Mouse (Mus musculus) hindbrain, embryonic 16.5 days (tissue): ENCODE measurements at regions not wholly inside any gene's neighbourhood (a gene's known extent, or its start where the extent isn't known, plus 50 kb on each side); places are given as distances from the start of the nearest gene placed in this dataset.

ENCODE experiments used
- ATAC-seq: fragments of 200-750 bp; cut with Nextera tagmentation; 2 replicates; pipeline ENCODE4 v1.8.0; 2017; ENCODE audit warnings: moderate TSS enrichment, moderate library complexity
- H3K27ac ChIP-seq: fragments of 300-500 bp; sonication (generic); 2 replicates; pipeline ENCODE4 v1.5.1; 2014; ENCODE audit warnings: low read depth, mild to moderate bottlenecking, control low read depth, low read length, moderate library complexity
- H3K27me3 ChIP-seq: fragments of 300-500 bp; sonication (generic); replicated peaks from 2 replicates; pipeline ENCODE4 v1.6.1; 2014; ENCODE audit warnings: low read length; ENCODE audit not compliant: control insufficient read depth, insufficient read depth
- H3K36me3 ChIP-seq: fragments of 300-500 bp; sonication (generic); 2 replicates; pipeline ENCODE4 v1.6.1; 2014; ENCODE audit warnings: mild to moderate bottlenecking, low read length, moderate library complexity, mixed read lengths; ENCODE audit not compliant: control insufficient read depth, insufficient read depth
- H3K4me1 ChIP-seq: fragments of 300-500 bp; sonication (generic); 2 replicates; pipeline ENCODE4 v1.6.1; 2014; ENCODE audit warnings: low read depth, low read length; ENCODE audit not compliant: control insufficient read depth, insufficient read depth
- H3K4me2 ChIP-seq: fragments of 300-500 bp; sonication (generic); 2 replicates; pipeline ENCODE4 v1.6.1; 2014; ENCODE audit warnings: mild to moderate bottlenecking, low read length, control low read depth, moderate library complexity
- H3K4me3 ChIP-seq: fragments of 300-500 bp; sonication (generic); 2 replicates; pipeline ENCODE4 v1.5.1; 2014; ENCODE audit warnings: mild to moderate bottlenecking, low read length, control low read depth, moderate library complexity
- H3K9ac ChIP-seq: fragments of 300-500 bp; sonication (generic); 2 replicates; pipeline ENCODE4 v1.6.1; 2014; ENCODE audit warnings: low read depth, mild to moderate bottlenecking, control low read depth, low read length, moderate library complexity
- H3K9me3 ChIP-seq: fragments of 300-500 bp; sonication (generic); 2 replicates; pipeline ENCODE4 v1.6.1; 2014; ENCODE audit warnings: mild to moderate bottlenecking, low read length, moderate library complexity; ENCODE audit not compliant: control insufficient read depth
- WGBS: fragments of 180-500 bp; shearing (Covaris S2); extraction: QIAGEN DNeasy Blood & Tissue Kit; methylation state at CpG from one replicate; pipeline ENCODE4 v1.1.7; 2014; 5-methylcytosine and 5-hydroxymethylcytosine counted together

DNA sequence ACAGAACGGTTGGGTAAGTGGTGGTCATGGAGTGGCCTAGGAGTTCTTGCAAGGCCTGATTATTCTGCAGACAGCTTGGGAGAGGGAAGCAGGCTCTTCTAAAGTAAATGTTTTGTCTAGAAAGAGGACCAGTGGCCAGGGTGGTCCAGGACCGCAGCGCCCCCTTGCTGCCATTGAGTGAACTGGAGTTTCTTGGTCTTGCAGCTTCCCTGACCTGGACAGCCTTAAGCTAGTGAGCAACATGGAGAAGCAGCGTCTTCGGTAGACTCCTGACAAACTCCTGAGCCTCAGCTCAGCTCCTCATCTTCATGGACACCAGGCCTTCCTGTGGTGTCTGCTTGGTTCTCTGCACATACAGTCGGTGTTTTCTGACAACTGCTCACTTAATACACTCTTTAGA lies 376.4 kb downstream of the Nkx6-1 start:
- no peak overlapping the region for H3K4me3 ChIP-seq
- H3K4me1 ChIP-seq = no peaks in the 10 kb centered on the region
- WGBS = 65% methylated on average over 6 of the region's 6 CpGs
- no peaks in the 10 kb centered on the region; the same call in 1 of the 2 replicates for H3K27me3 ChIP-seq
- no peak overlapping the region for H3K9ac ChIP-seq
- H3K9me3 ChIP-seq = no peaks in the 10 kb centered on the region
- H3K4me2 ChIP-seq = no peak overlapping the region
- no peak overlapping the region for H3K27ac ChIP-seq
- H3K36me3 ChIP-seq = no peaks in the 10 kb centered on the region
- ATAC-seq = no peak

DNA sequence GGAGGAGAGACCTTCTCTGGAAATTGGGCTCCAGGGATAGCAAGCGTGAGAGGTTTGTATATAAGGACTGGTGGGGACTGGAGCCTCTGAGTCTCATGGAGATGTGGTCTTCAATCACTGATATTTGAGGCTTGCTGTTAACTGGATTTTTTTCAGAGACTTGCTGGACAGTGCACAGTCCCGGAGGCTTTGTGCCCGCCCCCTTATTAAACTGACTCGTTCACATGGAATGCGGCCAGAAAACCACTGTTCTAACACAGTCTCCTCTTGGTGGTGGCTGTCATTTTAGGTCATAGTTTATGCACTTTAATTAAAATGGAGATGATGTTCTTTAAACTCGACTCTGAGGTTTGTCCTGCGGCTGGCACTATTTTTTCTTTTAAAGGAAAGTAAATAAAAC lies 378.9 kb downstream of the Nkx6-1 start:
- Histone ChIP-seq H3K36me3 (no peaks in the 10 kb centered on the region), H3K9me3 (no peaks in the 10 kb centered on the region), H3K4me3 (no peak overlapping the region), H3K27ac (no peak overlapping the region), H3K4me2 (no peak overlapping the region), H3K9ac (no peak overlapping the region), H3K27me3 (no peaks in the 10 kb centered on the region), H3K4me1 (no peaks in the 10 kb centered on the region)
- WGBS = 70% methylated on average over 7 of the region's 7 CpGs
- ATAC-seq = no peak

DNA sequence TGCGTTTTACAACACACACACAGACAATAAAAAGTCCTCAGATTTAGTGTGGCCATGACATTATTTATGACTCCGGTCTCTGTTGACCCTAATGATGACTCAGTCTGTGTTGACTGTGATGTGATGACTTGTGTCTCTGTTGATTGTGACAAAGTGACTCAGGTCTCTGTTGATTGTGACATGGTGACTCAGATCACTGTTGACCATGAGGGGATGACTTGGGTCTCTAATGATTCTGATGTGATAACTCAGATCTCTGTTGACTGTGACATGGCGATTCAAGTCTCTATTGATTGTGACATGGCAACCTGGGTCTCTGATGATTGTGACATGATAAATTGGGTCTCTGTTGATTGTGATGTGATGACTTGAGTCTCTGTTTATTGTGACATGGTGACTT lies 405.0 kb downstream of the Gpat3 start:
- Histone ChIP-seq H3K27ac (no peak overlapping the region), H3K4me2 (no peak overlapping the region), H3K4me1 (no peaks in the 10 kb centered on the region), H3K27me3 (no peaks in the 10 kb centered on the region), H3K9ac (no peak overlapping the region), H3K4me3 (no peak overlapping the region), H3K36me3 (no peaks in the 10 kb centered on the region), H3K9me3 (no peaks in the 10 kb centered on the region)
- ATAC-seq = no peak
- WGBS = 93% methylated on average over 3 of the region's 3 CpGs

GRCm38 (mm10) chr5:101242651-101243050 lies 397.1 kb downstream of the Gpat3 start:
- no peaks in the 10 kb centered on the region for H3K36me3 ChIP-seq
- no peaks in the 10 kb centered on the region for H3K27me3 ChIP-seq
- no peaks in the 10 kb centered on the region for H3K4me1 ChIP-seq
- H3K9ac ChIP-seq = no peak overlapping the region
- H3K27ac ChIP-seq = no peak overlapping the region
- 90% methylated on average over 2 of the region's 2 CpGs for WGBS
- no peak overlapping the region for H3K4me3 ChIP-seq
- no peak overlapping the region for H3K4me2 ChIP-seq
- ATAC-seq = no peak
- no peaks in the 10 kb centered on the region for H3K9me3 ChIP-seq

DNA sequence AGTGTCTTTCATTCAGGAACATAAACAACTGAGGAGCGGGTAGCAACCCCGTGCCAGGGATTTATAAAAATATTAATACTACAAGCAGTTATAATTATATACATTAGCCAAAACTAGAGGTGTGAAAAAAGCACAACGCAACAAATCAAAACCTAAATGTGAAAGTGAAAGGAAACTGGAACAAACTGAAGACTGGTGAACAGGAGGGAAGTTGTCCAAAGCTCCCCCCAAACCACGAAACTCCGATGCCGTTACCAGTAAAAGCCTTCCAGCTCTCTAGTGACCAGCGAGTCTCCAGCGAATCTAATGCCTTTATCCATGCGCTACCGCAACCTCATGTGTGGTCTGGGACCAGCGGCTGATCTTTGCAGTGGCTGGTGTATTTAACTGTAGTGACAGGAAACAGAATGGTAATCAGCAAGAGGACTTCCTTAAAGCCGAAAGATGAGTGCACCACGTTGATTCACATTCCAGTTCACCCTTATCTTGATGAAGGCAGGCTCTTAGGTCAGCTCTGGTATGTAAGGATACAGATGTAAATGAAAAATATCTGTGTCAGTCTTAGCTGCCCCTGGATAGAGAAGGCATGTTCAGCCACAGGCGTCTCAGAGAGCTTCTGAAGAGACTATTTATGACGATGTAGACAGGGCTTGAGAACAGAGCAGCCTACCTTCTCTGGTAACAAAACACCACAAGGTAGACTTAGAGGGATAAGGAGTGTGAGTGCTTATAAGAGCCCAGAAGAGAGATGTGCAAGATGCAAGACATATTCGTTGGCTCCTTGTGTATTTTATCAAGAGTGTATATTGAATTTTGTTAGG lies 394.0 kb downstream of the Gpat3 start:
- no peak overlapping the region for H3K9ac ChIP-seq
- no peak for ATAC-seq
- no peak overlapping the region for H3K4me3 ChIP-seq
- no peak overlapping the region for H3K27ac ChIP-seq
- no peak overlapping the region for H3K4me2 ChIP-seq
- H3K27me3 ChIP-seq = no peaks in the 10 kb centered on the region
- 87% methylated on average over 16 of the region's 16 CpGs for WGBS
- H3K9me3 ChIP-seq = no peaks in the 10 kb centered on the region
- H3K36me3 ChIP-seq = no peaks in the 10 kb centered on the region
- no peaks in the 10 kb centered on the region for H3K4me1 ChIP-seq

DNA sequence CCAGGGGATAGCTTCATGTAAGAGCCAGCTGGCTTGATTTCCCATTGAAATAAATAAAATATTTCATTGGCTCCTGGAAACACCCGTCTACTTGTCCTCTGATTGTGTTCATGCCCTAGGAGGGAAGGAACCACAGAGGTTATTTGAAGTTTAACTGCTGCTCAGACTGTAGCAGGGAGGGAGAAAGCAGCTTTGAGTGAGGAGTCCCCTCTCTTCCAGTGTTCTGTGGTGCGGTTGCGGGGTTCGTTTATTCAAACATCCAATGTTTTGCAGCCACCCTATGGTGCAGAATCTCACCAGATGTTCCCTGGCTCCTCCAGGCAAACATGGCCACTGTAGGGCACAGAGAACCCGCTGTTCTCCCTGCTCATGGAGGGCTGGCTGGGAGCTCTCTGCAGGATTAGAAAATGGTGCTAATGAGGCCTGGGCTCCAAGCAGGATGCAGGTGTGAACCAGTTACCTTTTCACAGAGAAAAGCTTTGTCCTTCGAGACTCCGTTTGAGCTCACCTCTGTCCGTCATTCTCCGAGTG lies 390.7 kb downstream of the Gpat3 start:
- no peak for ATAC-seq
- 85% methylated on average over 9 of the region's 9 CpGs for WGBS
- no peaks in the 10 kb centered on the region for H3K27me3 ChIP-seq

GRCm38 (mm10) chr5:101222390-101222789 lies 376.9 kb downstream of the Gpat3 start:
- Histone ChIP-seq H3K27ac (no peak overlapping the region), H3K4me3 (no peak overlapping the region), H3K27me3 (no peaks in the 10 kb centered on the region), H3K9ac (no peak overlapping the region), H3K36me3 (no peaks in the 10 kb centered on the region), H3K9me3 (no peaks in the 10 kb centered on the region), H3K4me1 (no peaks in the 10 kb centered on the region), H3K4me2 (no peak overlapping the region)
- WGBS = 82% methylated on average over 10 of the region's 10 CpGs
- no peak for ATAC-seq

More for the DNA sequence above, 390.7 kb downstream of the Gpat3 start:
- 0 out of 2 replicates have a peak, but pooled peaks cover 2% of the 10 kb centered on the region for H3K9me3 ChIP-seq
- H3K9ac ChIP-seq = no peak overlapping the region
- no peaks in the 10 kb centered on the region for H3K36me3 ChIP-seq
- no peak overlapping the region for H3K4me2 ChIP-seq
- no peaks in the 10 kb centered on the region for H3K4me1 ChIP-seq
- no peak overlapping the region for H3K27ac ChIP-seq
- H3K4me3 ChIP-seq = no peak overlapping the region

DNA sequence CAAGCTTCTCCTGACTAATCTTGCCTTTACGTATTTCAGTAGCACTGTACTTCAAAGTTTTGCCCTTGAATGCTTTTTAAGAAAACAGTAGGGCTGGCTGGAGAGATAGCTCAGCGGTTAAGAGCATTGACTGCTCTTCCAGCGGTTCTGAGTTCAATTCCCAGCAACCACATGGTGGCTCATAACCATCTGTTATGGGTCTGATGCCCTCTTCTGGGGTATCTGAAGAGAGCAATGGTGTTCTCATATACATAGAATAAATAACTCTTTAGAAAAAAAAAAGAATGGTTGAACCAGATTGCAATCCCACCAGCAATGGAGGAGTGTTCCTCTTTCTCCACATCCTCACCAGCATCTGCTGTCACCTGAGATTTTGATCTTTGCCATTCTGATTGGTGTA lies 372.6 kb downstream of the Gpat3 start:
- H3K27ac ChIP-seq = no peak overlapping the region
- WGBS = 91% methylated on average over 3 of the region's 3 CpGs
- no peak overlapping the region for H3K4me3 ChIP-seq
- no peaks in the 10 kb centered on the region for H3K4me1 ChIP-seq
- H3K9ac ChIP-seq = no peak overlapping the region
- no peaks in the 10 kb centered on the region for H3K36me3 ChIP-seq
- H3K4me2 ChIP-seq = no peak overlapping the region
- no peaks in the 10 kb centered on the region for H3K9me3 ChIP-seq
- no peak for ATAC-seq
- no peaks in the 10 kb centered on the region for H3K27me3 ChIP-seq

DNA sequence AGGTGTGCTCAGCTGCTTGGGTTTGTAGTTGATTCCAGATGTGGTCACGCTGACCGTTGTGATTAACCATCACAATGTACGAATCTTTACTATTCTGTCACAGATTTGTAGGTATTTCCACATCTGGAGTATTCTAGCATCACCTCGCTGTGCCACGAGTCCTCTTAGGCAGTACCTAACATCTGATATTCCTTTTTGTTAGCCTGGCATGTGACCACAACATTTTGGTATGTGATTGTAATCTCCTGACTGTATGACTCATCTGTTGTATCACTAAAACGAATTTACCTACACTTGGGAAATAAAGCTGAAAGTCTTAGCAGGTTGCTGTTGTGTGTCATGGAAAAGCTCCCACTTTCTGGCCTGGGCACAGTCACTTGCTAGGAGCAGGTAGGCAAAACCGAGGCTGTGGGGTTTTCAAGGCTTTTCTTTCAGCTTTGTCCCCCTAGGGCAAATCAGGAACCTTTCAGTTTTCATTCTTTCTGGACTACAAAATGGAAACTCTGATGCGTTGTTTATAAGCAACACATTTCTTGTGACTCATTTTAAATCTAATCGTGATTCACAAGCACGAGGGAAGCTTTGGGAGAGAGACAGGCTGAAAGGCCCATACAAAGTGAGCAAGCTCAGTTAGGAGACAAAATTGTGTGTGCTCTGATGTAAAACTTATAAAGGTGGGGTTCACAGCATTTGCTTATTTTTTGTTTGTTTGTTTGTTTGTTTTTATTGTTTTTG lies 371.5 kb downstream of the Gpat3 start:
- no peak for ATAC-seq
- no peaks in the 10 kb centered on the region for H3K36me3 ChIP-seq
- H3K27ac ChIP-seq = no peak overlapping the region
- H3K4me2 ChIP-seq = no peak overlapping the region
- no peaks in the 10 kb centered on the region for H3K4me1 ChIP-seq
- H3K9me3 ChIP-seq = no peaks in the 10 kb centered on the region
- no peak overlapping the region for H3K9ac ChIP-seq
- H3K27me3 ChIP-seq = no peaks in the 10 kb centered on the region
- H3K4me3 ChIP-seq = no peak overlapping the region
- WGBS = 91% methylated on average over 10 of the region's 10 CpGs
